Mouse (Mus musculus) stomach, embryonic 16.5 days (tissue): ENCODE results near the gene Ccr8. TPM values are rescaled to one million over a fixed set of nuclear protein-coding genes. Genes with fewer than 3 reads are reported as not detected.
A peak's percentile ranks its signal among the peaks of the same experiment; 100 is the strongest.

Source experiments
- ATAC-seq: fragments of 200-750 bp; cut with Nextera tagmentation; 2 replicates; pipeline ENCODE4 v1.8.0; 2017; ENCODE audit warnings: moderate number of reproducible peaks, moderate TSS enrichment; ENCODE audit not compliant: insufficient read depth, low FRiP score
- H3K27ac ChIP-seq: fragments of 300-500 bp; sonication (generic); 2 replicates; pipeline ENCODE4 v1.5.1; 2014; ENCODE audit warnings: low read length
- H3K27me3 ChIP-seq: fragments of 300-500 bp; sonication (generic); 2 replicates; pipeline ENCODE4 v1.6.1; 2014; ENCODE audit warnings: low read length, control low read depth, mixed read lengths; ENCODE audit not compliant: control insufficient read depth, insufficient read depth
- H3K36me3 ChIP-seq: fragments of 300-500 bp; sonication (generic); 2 replicates; pipeline ENCODE4 v1.6.1; 2014; ENCODE audit warnings: low read length; ENCODE audit not compliant: control insufficient read depth, insufficient read depth
- H3K4me1 ChIP-seq: fragments of 300-500 bp; sonication (generic); 2 replicates; pipeline ENCODE4 v1.6.1; 2014; ENCODE audit warnings: low read length, control low read depth, mixed read lengths; ENCODE audit not compliant: control insufficient read depth, insufficient read depth
- H3K4me2 ChIP-seq: fragments of 300-500 bp; sonication (generic); 2 replicates; pipeline ENCODE4 v1.6.1; 2014; ENCODE audit warnings: low read depth, low read length, mixed read lengths
- H3K4me3 ChIP-seq: fragments of 300-500 bp; sonication (generic); replicated peaks from 2 replicates; pipeline ENCODE4 v1.5.1; 2014; ENCODE audit warnings: mild to moderate bottlenecking, low read length
- H3K9ac ChIP-seq: fragments of 300-500 bp; sonication (generic); 2 replicates; pipeline ENCODE4 v1.6.1; 2014; ENCODE audit warnings: low read length
- H3K9me3 ChIP-seq: fragments of 300-500 bp; sonication (generic); replicated peaks from 2 replicates; pipeline ENCODE4 v1.6.1; 2016; ENCODE audit warnings: low read length, control low read depth; ENCODE audit not compliant: control insufficient read depth
- WGBS: fragments of 180-500 bp; shearing (Covaris S2); extraction: QIAGEN DNeasy Blood & Tissue Kit; methylation state at CpG from one replicate; pipeline ENCODE4 v1.1.7; 2014; 5-methylcytosine and 5-hydroxymethylcytosine counted together
- polyA plus RNA-seq: library from polyadenylated mRNA; unstranded; fragments of >200 nt; fragmentation: Nextera tagmentation; extraction: Ambion mirVana; gene quantifications from 2 replicates; pipeline ENCODE4 v1.2.1, GENCODE M21; 2015

The Ccr8 gene
- polyA plus RNA-seq, 1 experiment from 2014 or later = 0.97 TPM

DNA sequence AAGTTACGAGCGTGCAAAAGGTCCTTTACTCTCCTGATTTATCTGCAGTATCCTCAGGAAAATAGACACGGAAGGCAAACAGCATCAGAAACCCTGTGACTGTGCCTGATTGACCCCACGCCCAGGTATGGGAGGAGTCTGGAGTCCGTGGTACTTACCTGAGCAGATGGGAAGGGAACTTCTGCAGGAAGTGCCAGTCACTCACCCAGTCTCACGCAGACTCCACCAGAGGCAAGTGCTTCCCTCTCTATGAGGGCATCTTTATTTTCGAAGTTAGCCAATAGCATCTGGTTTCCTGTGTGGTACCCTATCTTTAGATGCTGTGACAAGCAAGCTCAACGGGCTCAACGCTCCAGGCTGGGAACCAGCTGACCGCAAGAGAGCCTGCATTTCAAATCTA lies 23.9 kb upstream of the Ccr8 start:
- no peak overlapping the region for H3K4me2 ChIP-seq
- no peak overlapping the region for H3K27ac ChIP-seq
- ATAC-seq = 0 out of 2 replicates have a peak, but pooled peaks have one; percentile 52
- H3K4me3 ChIP-seq = no peak overlapping the region
- no peaks in the 10 kb centered on the region for H3K27me3 ChIP-seq
- no peaks in the 10 kb centered on the region for H3K9me3 ChIP-seq
- no peak overlapping the region for H3K9ac ChIP-seq
- H3K36me3 ChIP-seq = no peaks in the 10 kb centered on the region
- 49% methylated on average over 10 of the region's 10 CpGs for WGBS
- no peaks in the 10 kb centered on the region; the same call in 1 of the 2 replicates for H3K4me1 ChIP-seq

DNA sequence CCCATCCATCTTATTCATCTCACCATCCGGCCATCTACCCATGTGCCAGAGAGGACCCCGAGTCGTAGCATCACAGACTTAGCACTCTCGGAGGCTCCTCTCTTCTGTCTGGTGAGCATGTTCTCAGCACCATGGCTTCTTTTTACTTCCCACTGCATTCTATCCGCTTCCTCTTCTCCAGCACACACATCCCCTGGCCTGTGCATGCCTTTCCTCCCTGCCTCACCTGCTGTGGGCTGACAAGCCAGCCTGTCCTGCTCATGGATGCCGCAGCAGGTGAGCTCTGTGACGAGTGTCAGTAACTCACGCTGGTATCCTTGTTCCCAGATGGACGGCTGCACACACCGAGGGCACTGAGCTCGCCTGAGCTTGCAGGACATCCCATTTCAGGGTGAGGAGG lies 22.1 kb upstream of the Ccr8 start, which contains the start of gene Cx3cr1:
Gene Cx3cr1 (minus strand): TSS at position 101 of the 400 bp plus-strand sequence.
- no peak for ATAC-seq
- Histone ChIP-seq H3K4me3 (no peak within 1 kb of the TSS), H3K4me2 (no peak within 1 kb of the TSS), H3K36me3 (no peaks in the 10 kb centered on the region), H3K27ac (no peak within 1 kb of the TSS), H3K9me3 (no peaks in the 10 kb centered on the region), H3K4me1 (no peaks in the 10 kb centered on the region; the same call in 1 of the 2 replicates), H3K27me3 (no peaks in the 10 kb centered on the region), H3K9ac (no peak within 1 kb of the TSS)
- whole genome bisulfite sequencing = 82% methylated on average over 11 of the region's 11 CpGs

DNA sequence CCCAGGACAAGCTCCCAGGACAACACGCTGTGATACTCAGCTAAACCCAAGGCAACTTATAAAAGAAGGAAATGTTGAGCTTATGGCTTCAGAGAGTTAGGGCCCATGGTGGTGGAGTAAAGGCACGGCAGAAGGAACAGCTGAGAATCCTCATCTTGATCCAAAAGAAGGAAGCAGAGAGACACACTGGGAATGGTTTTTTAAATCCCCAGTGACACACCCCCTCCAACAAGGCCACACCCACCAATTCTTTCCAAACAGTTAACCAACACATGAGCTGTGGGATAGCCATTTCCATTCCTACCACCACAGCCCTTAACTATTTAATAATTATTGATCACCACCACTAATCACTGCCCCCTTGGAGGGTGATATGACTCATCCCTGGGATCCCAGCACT lies 20.7 kb upstream of the Ccr8 start:
- Histone ChIP-seq H3K27me3 (no peaks in the 10 kb centered on the region), H3K36me3 (no peaks in the 10 kb centered on the region), H3K4me3 (no peak overlapping the region), H3K27ac (no peak overlapping the region), H3K4me1 (no peaks in the 10 kb centered on the region; the same call in 1 of the 2 replicates), H3K4me2 (no peak overlapping the region), H3K9ac (no peak overlapping the region), H3K9me3 (no peaks in the 10 kb centered on the region)
- ATAC-seq = no peak
- WGBS = 52% methylated on average over 2 of the region's 2 CpGs

DNA sequence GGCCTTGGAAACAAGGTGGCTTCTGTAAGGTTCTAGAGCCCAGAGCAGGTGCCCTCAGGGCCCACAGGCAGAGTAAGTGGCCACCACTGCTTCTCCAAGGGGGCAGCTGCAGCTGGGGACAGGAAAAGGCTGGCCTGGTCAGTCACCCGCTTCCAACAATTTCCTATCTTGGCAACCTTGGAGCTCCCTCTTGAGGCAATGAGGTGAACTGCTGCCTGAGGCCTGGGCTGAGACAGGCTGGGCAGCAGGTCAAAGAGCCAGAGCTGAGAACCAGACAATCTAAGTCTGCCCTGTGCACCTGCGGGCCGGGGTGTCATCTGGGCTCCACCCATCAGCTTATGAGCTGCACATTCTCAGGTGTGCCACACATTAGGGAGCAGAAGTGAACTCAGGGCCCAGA lies 18.7 kb upstream of the Ccr8 start:
- Histone ChIP-seq H3K4me1 (no peaks in the 10 kb centered on the region; the same call in 1 of the 2 replicates), H3K9me3 (no peaks in the 10 kb centered on the region), H3K4me3 (no peak overlapping the region), H3K27me3 (no peaks in the 10 kb centered on the region), H3K9ac (0 out of 2 replicates have a peak overlapping the region, but pooled peaks have one; percentile 12), H3K4me2 (no peak overlapping the region), H3K36me3 (no peaks in the 10 kb centered on the region), H3K27ac (no peak overlapping the region)
- WGBS = 16% methylated on average over 3 of the region's 3 CpGs
- ATAC-seq = peak; percentile 73; the same call in 1 of the 2 replicates

DNA sequence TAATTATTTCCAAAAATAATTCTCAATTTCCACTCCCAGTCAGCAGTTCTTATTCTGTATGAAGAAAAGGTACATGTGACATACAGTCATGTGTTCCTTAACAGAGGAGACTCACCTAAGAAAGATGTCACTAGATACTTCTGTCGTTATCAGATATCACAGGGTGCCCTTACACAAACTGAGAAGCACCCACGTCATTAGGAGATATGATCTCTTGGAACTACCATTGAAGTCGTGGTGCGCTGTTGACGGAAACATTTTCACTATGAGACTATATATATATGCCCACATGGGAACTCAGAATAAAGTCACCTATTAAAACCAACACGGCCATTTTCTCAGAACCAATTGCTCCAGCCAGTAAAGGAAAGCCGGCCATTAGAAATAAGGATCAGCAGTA lies 17.4 kb upstream of the Ccr8 start:
- no peaks in the 10 kb centered on the region; the same call in 1 of the 2 replicates for H3K4me1 ChIP-seq
- no peaks in the 10 kb centered on the region for H3K9me3 ChIP-seq
- no peaks in the 10 kb centered on the region for H3K27me3 ChIP-seq
- WGBS = 81% methylated on average over 7 of the region's 7 CpGs
- no peak for ATAC-seq
- no peaks in the 10 kb centered on the region for H3K36me3 ChIP-seq
- H3K9ac ChIP-seq = no peak overlapping the region
- no peak overlapping the region for H3K27ac ChIP-seq
- H3K4me2 ChIP-seq = no peak overlapping the region
- H3K4me3 ChIP-seq = no peak overlapping the region

DNA sequence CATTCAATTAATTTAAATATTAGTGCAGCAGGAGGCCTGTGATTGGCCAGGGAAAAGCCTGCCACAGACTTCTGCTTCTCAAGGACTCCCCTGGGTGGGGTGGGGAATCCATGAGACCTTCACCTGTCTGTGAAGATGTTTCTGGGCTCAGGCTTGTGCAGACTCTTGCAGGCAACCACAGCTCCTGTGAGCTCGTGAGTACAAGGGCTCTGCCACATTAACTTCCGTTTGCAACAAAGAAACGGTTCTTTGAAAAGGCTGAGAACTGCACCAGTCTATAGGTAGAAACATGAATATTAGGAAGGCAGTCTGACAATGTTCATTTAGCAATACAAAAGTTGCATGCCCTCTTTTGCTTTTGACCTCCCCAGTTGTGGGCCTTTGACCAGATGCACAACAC lies 13.7 kb upstream of the Ccr8 start:
- no peak for ATAC-seq
- 73% methylated on average over 3 of the region's 3 CpGs for WGBS
- H3K4me2 ChIP-seq = no peak overlapping the region
- H3K4me3 ChIP-seq = no peak overlapping the region
- H3K4me1 ChIP-seq = no peaks in the 10 kb centered on the region
- no peak overlapping the region for H3K27ac ChIP-seq
- H3K9ac ChIP-seq = no peak overlapping the region
- no peaks in the 10 kb centered on the region for H3K27me3 ChIP-seq
- no peaks in the 10 kb centered on the region for H3K36me3 ChIP-seq
- H3K9me3 ChIP-seq = no peaks in the 10 kb centered on the region

DNA sequence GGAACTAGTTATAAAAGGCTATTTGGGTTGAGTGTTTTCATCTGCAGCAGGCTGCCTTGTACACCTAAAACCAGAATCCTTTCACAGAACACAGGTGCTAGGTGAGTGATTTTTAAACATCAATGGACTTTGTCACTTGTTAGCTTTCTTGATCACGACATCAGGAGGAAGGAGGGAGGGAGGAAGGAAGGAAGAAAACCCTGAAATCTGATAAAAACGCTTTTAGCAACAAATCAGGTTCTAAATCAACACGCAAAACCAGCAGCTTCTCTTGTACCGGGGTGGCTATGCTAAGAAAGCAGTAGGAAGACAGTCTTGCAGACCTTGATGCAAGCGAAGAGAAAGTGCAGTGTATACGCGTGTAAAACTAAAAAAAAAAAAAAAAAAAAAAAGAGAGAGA lies 12.0 kb upstream of the Ccr8 start:
- Histone ChIP-seq H3K4me2 (no peak overlapping the region), H3K27ac (no peak overlapping the region), H3K9me3 (no peaks in the 10 kb centered on the region), H3K9ac (no peak overlapping the region), H3K36me3 (no peaks in the 10 kb centered on the region), H3K4me3 (no peak overlapping the region), H3K27me3 (no peaks in the 10 kb centered on the region), H3K4me1 (no peaks in the 10 kb centered on the region)
- no peak for ATAC-seq
- WGBS = 56% methylated on average over 7 of the region's 7 CpGs

DNA sequence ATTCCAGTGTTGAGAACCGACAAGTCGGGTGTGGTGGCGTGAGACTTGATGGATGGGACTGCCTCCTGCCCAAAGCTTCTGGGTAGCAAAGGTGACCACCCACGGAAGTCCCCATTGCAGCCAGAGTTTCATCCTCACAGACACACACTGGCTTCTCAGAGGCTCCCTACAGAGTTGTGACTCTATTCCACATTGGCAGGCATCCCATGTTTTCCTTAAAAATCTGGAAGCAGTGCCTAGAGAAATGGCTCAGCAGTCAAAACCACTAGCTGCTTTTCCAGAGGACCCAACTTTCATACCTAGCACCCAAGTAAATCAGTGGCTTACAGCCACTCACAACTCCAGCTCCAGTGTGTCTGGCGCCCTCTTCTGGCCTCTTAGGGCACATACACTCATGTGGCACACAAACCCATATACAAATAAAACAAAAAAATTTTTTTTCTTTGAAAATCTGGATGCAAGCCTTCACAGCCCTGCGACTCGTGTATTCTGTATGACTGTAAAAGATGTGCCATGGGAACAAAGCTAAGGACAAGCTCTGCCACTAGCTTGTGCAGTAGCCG lies 11.3 kb upstream of the Ccr8 start:
- ATAC-seq = no peak
- 72% methylated on average over 8 of the region's 8 CpGs for WGBS
- no peaks in the 10 kb centered on the region for H3K4me1 ChIP-seq

DNA sequence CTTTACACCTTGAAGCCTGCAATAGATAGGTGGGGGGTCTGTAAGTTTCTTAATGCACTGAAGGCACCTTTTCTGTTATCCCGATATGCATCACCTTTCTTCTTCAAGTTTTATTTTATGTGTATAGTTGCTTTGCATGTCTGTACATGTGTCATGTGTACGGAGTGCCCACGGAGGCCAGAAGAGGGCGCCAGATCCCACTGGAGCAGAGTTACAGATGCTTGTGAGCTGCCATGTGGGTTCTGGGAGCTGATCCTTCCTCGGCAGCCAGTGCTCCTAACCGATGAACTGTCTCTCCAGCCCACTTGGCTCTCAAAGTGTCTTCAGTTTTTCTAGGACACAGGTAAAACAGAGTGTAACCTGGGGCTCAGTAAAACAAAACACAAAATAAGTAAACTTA lies 10.7 kb upstream of the Ccr8 start:
- Histone ChIP-seq H3K27me3 (no peaks in the 10 kb centered on the region), H3K9me3 (no peaks in the 10 kb centered on the region), H3K36me3 (no peaks in the 10 kb centered on the region), H3K27ac (no peak overlapping the region), H3K4me2 (no peak overlapping the region), H3K4me3 (no peak overlapping the region), H3K9ac (no peak overlapping the region), H3K4me1 (no peaks in the 10 kb centered on the region)
- WGBS = 79% methylated on average over 6 of the region's 6 CpGs
- ATAC-seq = no peak

More for the DNA sequence above, 11.3 kb upstream of the Ccr8 start:
- Histone ChIP-seq H3K9ac (no peak overlapping the region), H3K27ac (no peak overlapping the region), H3K27me3 (no peaks in the 10 kb centered on the region), H3K4me2 (no peak overlapping the region), H3K9me3 (no peaks in the 10 kb centered on the region), H3K4me3 (no peak overlapping the region), H3K36me3 (no peaks in the 10 kb centered on the region)
